Mouse (Mus musculus) heart, embryonic 11.5 days (tissue): Measurements from ENCODE around the gene Sdcbp2. TPM values are rescaled to one million over a fixed set of nuclear protein-coding genes. Genes with fewer than 3 reads are reported as not detected.

Experiments
- ATAC-seq: fragments of 200-750 bp; cut with Nextera tagmentation; replicated peaks from 2 replicates; pipeline ENCODE4 v1.8.0; 2017; ENCODE audit warnings: moderate library complexity; ENCODE audit not compliant: insufficient number of reproducible peaks, low FRiP score, low TSS enrichment
- H3K27ac ChIP-seq: fragments of 300-500 bp; sonication (generic); 2 replicates; pipeline ENCODE4 v1.5.1; 2014; ENCODE audit warnings: mild to moderate bottlenecking, low read depth, low read length
- H3K27me3 ChIP-seq: fragments of 300-500 bp; sonication (generic); 2 replicates; pipeline ENCODE4 v1.6.1; 2014; ENCODE audit warnings: mild to moderate bottlenecking, low read length, mixed read lengths; ENCODE audit not compliant: control insufficient read depth, insufficient read depth
- H3K36me3 ChIP-seq: fragments of 300-500 bp; sonication (generic); 2 replicates; pipeline ENCODE4 v1.6.1; 2014; ENCODE audit warnings: mild to moderate bottlenecking, low read length, moderate library complexity, mixed read lengths; ENCODE audit not compliant: control insufficient read depth, insufficient read depth
- H3K4me1 ChIP-seq: fragments of 300-500 bp; sonication (generic); 2 replicates; pipeline ENCODE4 v1.6.1; 2014; ENCODE audit warnings: low read length; ENCODE audit not compliant: control insufficient read depth, insufficient read depth
- H3K4me2 ChIP-seq: fragments of 300-500 bp; sonication (generic); 2 replicates; pipeline ENCODE4 v1.6.1; 2014; ENCODE audit warnings: mild to moderate bottlenecking, moderate library complexity
- H3K4me3 ChIP-seq: fragments of 300-500 bp; sonication (generic); 2 replicates; pipeline ENCODE4 v1.5.1; 2014; ENCODE audit warnings: low read depth, low read length
- H3K9ac ChIP-seq: fragments of 300-500 bp; sonication (generic); 2 replicates; pipeline ENCODE4 v1.6.1; 2014; ENCODE audit warnings: mild to moderate bottlenecking, low read depth, low read length, moderate library complexity
- H3K9me3 ChIP-seq: fragments of 300-500 bp; sonication (generic); replicated peaks from 2 replicates; pipeline ENCODE4 v1.6.1; 2016; ENCODE audit warnings: low read length; ENCODE audit not compliant: control insufficient read depth
- WGBS: fragments of 180-500 bp; shearing (Covaris S2); extraction: QIAGEN DNeasy Blood & Tissue Kit; methylation state at CpG from one replicate; pipeline ENCODE4 v1.1.7; 2014; ENCODE audit not compliant: insufficient replicate concordance; 5-methylcytosine and 5-hydroxymethylcytosine counted together
- polyA plus RNA-seq: library from polyadenylated mRNA; unstranded; fragments of >200 nt; fragmentation: Nextera tagmentation; extraction: Ambion mirVana; gene quantifications from 2 replicates; pipeline ENCODE4 v1.2.1, GENCODE M21; 2014

Sdcbp2 gene
- 0.70 and 1.3 TPM in 2 replicates for polyA plus RNA-seq

GRCm38 (mm10) chr2:151571873-151572700, at the start of gene Sdcbp2:
Gene Sdcbp2, plus strand, starts transcription at chr2:151572622.
- no peak within 1 kb of the TSS for H3K4me2 ChIP-seq
- ATAC-seq, result no peak
- H3K4me1 ChIP-seq, result peaks cover 7% of the 10 kb centered on the region; the same call in 1 of the 2 replicates
- H3K9me3 ChIP-seq, result no peaks in the 10 kb centered on the region
- no peaks in the 10 kb centered on the region for H3K36me3 ChIP-seq
- no peaks in the 10 kb centered on the region for H3K27me3 ChIP-seq
- no peak within 1 kb of the TSS for H3K9ac ChIP-seq
- 66% methylated on average over 17 of the region's 17 CpGs for WGBS
- no peak within 1 kb of the TSS for H3K27ac ChIP-seq
- no peak within 1 kb of the TSS for H3K4me3 ChIP-seq

- H3K4me3 ChIP-seq, result no peak overlapping the region
- 0 out of 2 replicates have a peak, but pooled peaks have one; percentile 15 for ATAC-seq
- 17% methylated on average over 4 of the region's 4 CpGs for WGBS
- H3K9me3 ChIP-seq, result no peaks in the 10 kb centered on the region
- H3K27me3 ChIP-seq, result no peaks in the 10 kb centered on the region
- H3K36me3 ChIP-seq, result no peaks in the 10 kb centered on the region
- no peak overlapping the region for H3K27ac ChIP-seq
- no peak overlapping the region for H3K9ac ChIP-seq
- no peak overlapping the region for H3K4me2 ChIP-seq
- 0 out of 2 replicates have a peak, but pooled peaks cover 5% of the 10 kb centered on the region for H3K4me1 ChIP-seq
Measured at GRCm38 (mm10) chr2:151524324-151525041, 47.9 kb upstream of the Sdcbp2 start.

GRCm38 (mm10) chr2:151525520-151525919, 46.9 kb upstream of the Sdcbp2 start:
- H3K27ac ChIP-seq, result no peak overlapping the region
- H3K27me3 ChIP-seq, result no peaks in the 10 kb centered on the region
- H3K9ac ChIP-seq, result no peak overlapping the region
- no peak for ATAC-seq
- no peak overlapping the region for H3K4me2 ChIP-seq
- 52% methylated on average over 2 of the region's 2 CpGs for WGBS
- no peaks in the 10 kb centered on the region for H3K9me3 ChIP-seq
- no peak overlapping the region for H3K4me3 ChIP-seq
- peaks cover 10% of the 10 kb centered on the region for H3K4me1 ChIP-seq
- H3K36me3 ChIP-seq, result no peaks in the 10 kb centered on the region

GRCm38 (mm10) chr2:151528066-151528465, 44.4 kb upstream of the Sdcbp2 start:
- H3K27ac ChIP-seq, result no peak overlapping the region
- H3K36me3 ChIP-seq, result no peaks in the 10 kb centered on the region
- peaks cover 16% of the 10 kb centered on the region for H3K4me1 ChIP-seq
- H3K9ac ChIP-seq, result no peak overlapping the region
- no peaks in the 10 kb centered on the region for H3K27me3 ChIP-seq
- no peak overlapping the region for H3K4me3 ChIP-seq
- no peak for ATAC-seq
- WGBS, result 77% methylated on average over 1 of the region's 1 CpGs
- H3K4me2 ChIP-seq, result no peak overlapping the region
- H3K9me3 ChIP-seq, result no peaks in the 10 kb centered on the region

GRCm38 (mm10) chr2:151529169-151529568, 43.3 kb upstream of the Sdcbp2 start:
- no peaks in the 10 kb centered on the region for H3K27me3 ChIP-seq
- no peak overlapping the region for H3K4me2 ChIP-seq
- H3K36me3 ChIP-seq, result no peaks in the 10 kb centered on the region
- no peak overlapping the region for H3K27ac ChIP-seq
- no peaks in the 10 kb centered on the region for H3K9me3 ChIP-seq
- no peak overlapping the region for H3K4me3 ChIP-seq
- no peak overlapping the region for H3K9ac ChIP-seq
- peaks cover 16% of the 10 kb centered on the region for H3K4me1 ChIP-seq
- ATAC-seq, result no peak

GRCm38 (mm10) chr2:151530378-151531230, 41.8 kb upstream of the Sdcbp2 start:
- no peak overlapping the region for H3K27ac ChIP-seq
- peaks cover 10% of the 10 kb centered on the region for H3K4me1 ChIP-seq
- peak; percentile 20; the same call in 1 of the 2 replicates for ATAC-seq
- no peaks in the 10 kb centered on the region for H3K36me3 ChIP-seq
- H3K27me3 ChIP-seq, result no peaks in the 10 kb centered on the region
- whole genome bisulfite sequencing, result 18% methylated on average over 8 of the region's 8 CpGs
- H3K9ac ChIP-seq, result no peak overlapping the region
- H3K4me2 ChIP-seq, result no peak overlapping the region
- no peak overlapping the region for H3K4me3 ChIP-seq
- H3K9me3 ChIP-seq, result no peaks in the 10 kb centered on the region

GRCm38 (mm10) chr2:151533632-151534031, 38.8 kb upstream of the Sdcbp2 start:
- WGBS, result 84% methylated on average over 6 of the region's 6 CpGs
- peaks cover 10% of the 10 kb centered on the region for H3K4me1 ChIP-seq
- no peak overlapping the region for H3K4me2 ChIP-seq

GRCm38 (mm10) chr2:151535961-151536617, 36.3 kb upstream of the Sdcbp2 start:
- Histone ChIP-seq H3K4me1 (no peaks in the 10 kb centered on the region; the same call in 1 of the 2 replicates), H3K27ac (no peak overlapping the region), H3K4me2 (no peak overlapping the region), H3K36me3 (no peaks in the 10 kb centered on the region), H3K27me3 (no peaks in the 10 kb centered on the region), H3K9ac (no peak overlapping the region), H3K4me3 (no peak overlapping the region), H3K9me3 (no peaks in the 10 kb centered on the region)
- WGBS, result 67% methylated on average over 1 of the region's 1 CpGs
- ATAC-seq, result no peak

More at GRCm38 (mm10) chr2:151533632-151534031, 38.8 kb upstream of the Sdcbp2 start:
- no peaks in the 10 kb centered on the region for H3K36me3 ChIP-seq
- H3K27ac ChIP-seq, result no peak overlapping the region
- H3K9me3 ChIP-seq, result no peaks in the 10 kb centered on the region
- H3K4me3 ChIP-seq, result no peak overlapping the region
- no peak for ATAC-seq
- H3K27me3 ChIP-seq, result no peaks in the 10 kb centered on the region
- H3K9ac ChIP-seq, result no peak overlapping the region
